ENCODE assay signal across 8 mouse cellular contexts in genomic region chr5:115435755-115436379, GRCm38 (mm10). TPM values are rescaled to one million over a fixed set of nuclear protein-coding genes. Genes with fewer than 3 reads are reported as not detected.
DNase-seq lines count a peak whose midpoint lies in the region; ATAC-seq and TF ChIP-seq lines count a peak whose summit lies in the region.
"Had no signal": no experiment of that assay in that cellular context is flagged by ENCODE, and none has a peak within 500 bp of the region (broad histone marks: within the 10 kb centered on the region; RNA-seq: fewer than 3 reads in every experiment).

No protein-coding gene starts in this region.

- ATAC-seq in lung, postnatal 0 days = no peak; the same call in 1 of the 2 replicates
- ATAC-seq in forebrain, embryonic 15.5 days (replicated peaks) = no peak; the same call in 1 of the 2 replicates
- no peak for ATAC-seq in liver, embryonic 12.5 days
- no peak for ATAC-seq in stomach, postnatal 0 days (ENCODE audit: low FRiP score, low TSS enrichment)

- TF ChIP-seq CTCF in lung, postnatal 0 days (IDR thresholded peaks at IDR 0.05) = no peak
- TF ChIP-seq CTCF in stomach, postnatal 0 days (IDR thresholded peaks at IDR 0.05; ENCODE audit: low read depth) = no peak

- no peak for DNase-seq in lung, postnatal 0 days (ENCODE audit: low spot score)
- no peak for DNase-seq in lung, postnatal 10 days
- no peak for DNase-seq in stomach, postnatal 0 days (ENCODE audit: low spot score)
- no peak for DNase-seq in cerebellum, adult 9-11 months
- no peak for DNase-seq in right cerebral cortex, postnatal 25 days

- no peaks in the 10 kb centered on the region for H3K9me3 ChIP-seq in lung, postnatal 0 days (ENCODE audit: low read length)
- no peaks in the 10 kb centered on the region for H3K9me3 ChIP-seq in forebrain, embryonic 15.5 days
- H3K9me3 ChIP-seq in liver, embryonic 12.5 days (replicated peaks) = no peaks in the 10 kb centered on the region
- H3K9me3 ChIP-seq in stomach, postnatal 0 days (ENCODE audit: control insufficient read depth, low read length) = no peaks in the 10 kb centered on the region

- no peak for TF ChIP-seq EP300 in lung, postnatal 0 days (IDR thresholded peaks at IDR 0.05)
- TF ChIP-seq EP300 in stomach, postnatal 0 days (optimal IDR thresholded peaks at IDR 0.05) = no peak

- WGBS in lung, postnatal 0 days = 39% methylated on average over 8 of the region's 8 CpGs
- WGBS in forebrain, embryonic 15.5 days = 2% methylated on average over 8 of the region's 8 CpGs
- WGBS in liver, embryonic 12.5 days (ENCODE audit: insufficient replicate concordance) = 37% methylated on average over 8 of the region's 8 CpGs
- WGBS in stomach, postnatal 0 days = 20% methylated on average over 8 of the region's 8 CpGs

- H3K27ac ChIP-seq in lung, postnatal 0 days (ENCODE audit: low read length) = no peak overlapping the region
- H3K27ac ChIP-seq in forebrain, embryonic 15.5 days (replicated peaks) = peak overlapping the region; percentile 100
- no peak overlapping the region for H3K27ac ChIP-seq in liver, embryonic 12.5 days
- peak overlapping the region; percentile 86 for H3K27ac ChIP-seq in stomach, postnatal 0 days (replicated peaks)

- no peaks in the 10 kb centered on the region for H3K36me3 ChIP-seq in lung, postnatal 0 days (ENCODE audit: insufficient read depth, low read length)
- peaks cover 15% of the 10 kb centered on the region for H3K36me3 ChIP-seq in forebrain, embryonic 15.5 days
- no peaks in the 10 kb centered on the region for H3K36me3 ChIP-seq in liver, embryonic 12.5 days
- no peaks in the 10 kb centered on the region for H3K36me3 ChIP-seq in stomach, postnatal 0 days (ENCODE audit: control insufficient read depth, insufficient read depth, low read length)

- no peaks in the 10 kb centered on the region for H3K27me3 ChIP-seq in lung, postnatal 0 days (replicated peaks; ENCODE audit: insufficient read depth, low read length)
- no peaks in the 10 kb centered on the region for H3K27me3 ChIP-seq in forebrain, embryonic 15.5 days
- H3K27me3 ChIP-seq in liver, embryonic 12.5 days (replicated peaks) = peaks cover 95% of the 10 kb centered on the region
- H3K27me3 ChIP-seq in stomach, postnatal 0 days (ENCODE audit: control insufficient read depth, insufficient read depth, low read length) = no peaks in the 10 kb centered on the region

- no peaks in the 10 kb centered on the region; the same call in none of the 2 replicates for H3K4me1 ChIP-seq in lung, postnatal 0 days (ENCODE audit: insufficient read depth, low read depth, low read length)
- H3K4me1 ChIP-seq in forebrain, embryonic 15.5 days = peaks cover 87% of the 10 kb centered on the region
- peaks cover 10% of the 10 kb centered on the region; the same call in 1 of the 2 replicates for H3K4me1 ChIP-seq in liver, embryonic 12.5 days
- peaks cover 6% of the 10 kb centered on the region; the same call in 1 of the 2 replicates for H3K4me1 ChIP-seq in stomach, postnatal 0 days (replicated peaks; ENCODE audit: control insufficient read depth, insufficient read depth)

- peak overlapping the region; percentile 34; the same call in 1 of the 2 replicates for H3K4me3 ChIP-seq in lung, postnatal 0 days (ENCODE audit: low read depth, low read length)
- peak overlapping the region; percentile 37 for H3K4me3 ChIP-seq in forebrain, embryonic 15.5 days
- no peak overlapping the region for H3K4me3 ChIP-seq in liver, embryonic 12.5 days
- H3K4me3 ChIP-seq in stomach, postnatal 0 days (ENCODE audit: low read depth, low read length) = peak overlapping the region; percentile 35

- peak overlapping the region; percentile 48 for H3K9ac ChIP-seq in lung, postnatal 0 days (replicated peaks; ENCODE audit: low read depth)
- H3K9ac ChIP-seq in forebrain, embryonic 15.5 days (replicated peaks) = peak overlapping the region; percentile 72
- no peak overlapping the region for H3K9ac ChIP-seq in liver, embryonic 12.5 days
- H3K9ac ChIP-seq in stomach, postnatal 0 days (ENCODE audit: low read length) = peak overlapping the region; percentile 74

- peak overlapping the region; percentile 83 for H3K4me2 ChIP-seq in lung, postnatal 0 days (replicated peaks; ENCODE audit: low read depth, low read length)
- H3K4me2 ChIP-seq in forebrain, embryonic 15.5 days (replicated peaks) = peak overlapping the region; percentile 92
- peak overlapping the region; percentile 51 for H3K4me2 ChIP-seq in liver, embryonic 12.5 days
- peak overlapping the region; percentile 84 for H3K4me2 ChIP-seq in stomach, postnatal 0 days (replicated peaks; ENCODE audit: low read depth)

RNA-seq across cellular contexts. Expression of gene Msi1, which starts 6.5 kb away (rescaled TPM):
- 1.2 TPM in 2 replicates for polyA plus RNA-seq in lung, postnatal 0 days (2015; fragmentation: Nextera tagmentation; extraction: Ambion mirVana)
- polyA plus RNA-seq in forebrain, embryonic 15.5 days (2015; fragmentation: Nextera tagmentation; extraction: Ambion mirVana) = 70.0 and 75.8 TPM in 2 replicates
- polyA plus RNA-seq in liver, embryonic 12.5 days (2016; fragmentation: Nextera tagmentation; extraction: Ambion mirVana) = 2.5 and 2.7 TPM in 2 replicates
- polyA plus RNA-seq in stomach, postnatal 0 days (2015; fragmentation: Nextera tagmentation; extraction: Ambion mirVana) = 3.2 and 3.6 TPM in 2 replicates

RNA-seq across cellular contexts. Expression of gene Pla2g1b, which starts 30.2 kb away (rescaled TPM):
- 70.5 and 71.7 TPM in 2 replicates for polyA plus RNA-seq in lung, postnatal 0 days (2015; fragmentation: Nextera tagmentation; extraction: Ambion mirVana)
- polyA plus RNA-seq in forebrain, embryonic 15.5 days (2015; fragmentation: Nextera tagmentation; extraction: Ambion mirVana) = not detected in 2 replicates
- 0.42 and 0.69 TPM in 2 replicates for polyA plus RNA-seq in liver, embryonic 12.5 days (2016; fragmentation: Nextera tagmentation; extraction: Ambion mirVana)
- 464 and 489 TPM in 2 replicates for polyA plus RNA-seq in stomach, postnatal 0 days (2015; fragmentation: Nextera tagmentation; extraction: Ambion mirVana)
- polyA plus RNA-seq: liver, adult 2 months had no signal

RNA-seq across cellular contexts. Expression of gene Sirt4, which starts 48.7 kb away (rescaled TPM):
- polyA plus RNA-seq in lung, postnatal 0 days (2015; fragmentation: Nextera tagmentation; extraction: Ambion mirVana) = 15.7 and 18.0 TPM in 2 replicates
- polyA plus RNA-seq in forebrain, embryonic 15.5 days (2015; fragmentation: Nextera tagmentation; extraction: Ambion mirVana) = 34.0 and 34.2 TPM in 2 replicates
- 6.3 and 7.5 TPM in 2 replicates for polyA plus RNA-seq in liver, embryonic 12.5 days (2016; fragmentation: Nextera tagmentation; extraction: Ambion mirVana)
- 10.1 and 11.5 TPM in 2 replicates for polyA plus RNA-seq in stomach, postnatal 0 days (2015; fragmentation: Nextera tagmentation; extraction: Ambion mirVana)

Comparison
In these comparisons a context has a peak if more than half of its experiments do, and no peak if none do; other contexts are left out.
1. H3K27ac ChIP-seq: peak in forebrain, embryonic 15.5 days (single experiment) and stomach, postnatal 0 days (single experiment); none in lung, postnatal 0 days (single experiment) and liver, embryonic 12.5 days (single experiment).
2. RNA of gene Msi1, which starts 6.5 kb away (polyA plus RNA-seq): 70.0 to 75.8 TPM in forebrain, embryonic 15.5 days; 3.2 to 3.6 TPM in stomach, postnatal 0 days, 2.5 to 2.7 TPM in liver, embryonic 12.5 days and 1.2 TPM in lung, postnatal 0 days; every median in the first group is over 10 times any median in the second.
3. RNA of gene Pla2g1b, which starts 30.2 kb away (polyA plus RNA-seq): 464 to 489 TPM in stomach, postnatal 0 days and 70.5 to 71.7 TPM in lung, postnatal 0 days; 0.42 to 0.69 TPM in liver, embryonic 12.5 days and not detected in forebrain, embryonic 15.5 days; every median in the first group is over 10 times any median in the second.
4. Peak in every context shown above with its lines, with median percentiles within 50 percentile points of each other: H3K4me2 ChIP-seq.